Mouse (Mus musculus) forebrain, postnatal 0 days (tissue): Measurements from ENCODE around the gene Gm7544. TPM values are rescaled to one million over a fixed set of nuclear protein-coding genes. Genes with fewer than 3 reads are reported as not detected.
A peak's percentile ranks its signal among the peaks of the same experiment; 100 is the strongest.
"Not testable (repeated sequence)": the region's sequence is repeated elsewhere in the genome, so short reads cannot be mapped to it uniquely, and the experiment has no call there.

Experiments
- ATAC-seq: fragments of 200-750 bp; cut with Nextera tagmentation; 2 replicates; pipeline ENCODE4 v1.8.0; 2017; ENCODE audit warnings: mild to moderate bottlenecking, moderate library complexity
- DNase-seq: peaks from one replicate; pipeline ENCODE4 v3.0.0-alpha.2; 2015
- H3K27ac ChIP-seq: fragments of 300-500 bp; sonication (generic); 2 replicates; pipeline ENCODE4 v1.5.1; 2014; ENCODE audit warnings: low read depth, mild to moderate bottlenecking, antibody characterized with exemption, low read length, moderate library complexity, mixed read lengths
- H3K27me3 ChIP-seq: fragments of 300-500 bp; sonication (generic); 2 replicates; pipeline ENCODE4 v1.6.1; 2014; ENCODE audit warnings: mild to moderate bottlenecking, low read length, mixed read lengths; ENCODE audit not compliant: insufficient read depth
- H3K36me3 ChIP-seq: fragments of 300-500 bp; sonication (generic); 2 replicates; pipeline ENCODE4 v1.6.1; 2014; ENCODE audit warnings: mild to moderate bottlenecking, moderate library complexity; ENCODE audit not compliant: insufficient read depth
- H3K4me1 ChIP-seq: fragments of 300-500 bp; sonication (generic); 2 replicates; pipeline ENCODE4 v1.6.1; 2014; ENCODE audit warnings: antibody characterized with exemption; ENCODE audit not compliant: insufficient read depth
- H3K4me2 ChIP-seq: fragments of 300-500 bp; sonication (generic); 2 replicates; pipeline ENCODE4 v1.6.1; 2014; ENCODE audit warnings: low read depth, mild to moderate bottlenecking, moderate library complexity
- H3K4me3 ChIP-seq: fragments of 300-500 bp; sonication (generic); 2 replicates; pipeline ENCODE4 v1.5.1; 2014; ENCODE audit warnings: low read depth, low read length, mixed read lengths
- H3K9ac ChIP-seq: fragments of 300-500 bp; sonication (generic); 2 replicates; pipeline ENCODE4 v1.6.1; 2014; ENCODE audit warnings: mild to moderate bottlenecking
- H3K9me3 ChIP-seq: fragments of 300-500 bp; sonication (generic); 2 replicates; pipeline ENCODE4 v1.6.1; 2016; ENCODE audit warnings: low read length
- CTCF ChIP-seq: sonication (generic); IDR thresholded peaks from 2 replicates; pipeline ENCODE4 v1.5.1; 2016; ENCODE audit warnings: antibody characterized with exemption, control low read depth, low read depth
- WGBS: fragments of 180-500 bp; shearing (Covaris S2); extraction: QIAGEN DNeasy Blood & Tissue Kit; methylation state at CpG from one replicate; pipeline ENCODE4 v1.1.7; 2014; 5-methylcytosine and 5-hydroxymethylcytosine counted together
- polyA plus RNA-seq: library from polyadenylated mRNA; unstranded; fragments of >200 nt; fragmentation: Nextera tagmentation; extraction: Ambion mirVana; gene quantifications from 2 replicates; pipeline ENCODE4 v1.2.1, GENCODE M21; 2015
- total RNA-seq: library from RNA; depleted of rRNA; stranded (reverse); fragments of >200 nt; gene quantifications from 2 replicates; pipeline ENCODE4 v1.2.3, GENCODE M21; 2014; rRNA removed

Gm7544 gene
- not detected in 2 replicates for total RNA-seq
- not detected in 2 replicates for polyA plus RNA-seq

- H3K36me3 ChIP-seq, H3K27ac ChIP-seq, H3K4me2 ChIP-seq, H3K4me1 ChIP-seq, H3K9me3 ChIP-seq, H3K4me3 ChIP-seq, H3K9ac ChIP-seq, H3K27me3 ChIP-seq, ATAC-seq, DNase-seq: not testable (repeated sequence)
Observed at GRCm38 (mm10) chr1:82955913-82956312, at the start of gene Gm7544. TSS of gene Gm7544 (minus strand) at chr1:82956013.

DNA sequence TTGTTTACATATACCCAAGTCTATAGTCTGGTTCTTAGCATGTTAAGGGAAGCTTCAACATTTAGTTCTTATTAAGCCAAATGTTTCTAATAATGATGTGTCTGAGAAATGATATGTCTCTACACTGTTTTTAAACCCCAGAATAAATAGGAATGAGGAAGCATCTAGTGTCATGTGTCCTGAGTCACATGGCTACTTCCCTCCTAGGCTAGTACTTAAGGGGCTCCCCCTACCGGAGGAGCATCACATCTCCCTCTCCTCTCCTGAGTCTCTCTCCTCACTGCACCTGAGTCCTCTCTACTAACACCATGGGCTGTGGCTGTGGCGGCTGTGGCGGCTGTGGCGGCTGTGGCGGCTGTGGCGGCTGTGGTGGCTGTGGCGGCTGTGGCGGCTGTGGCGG, 44.5 kb upstream of the Gm7544 start, which contains the start of gene Gm47959:
TSS of gene Gm47959 (plus strand) at position 243 of the 400 bp plus-strand sequence.
- WGBS = 94% methylated on average over 6 of the region's 9 CpGs
- not testable (repeated sequence) for H3K9me3 ChIP-seq, H3K27me3 ChIP-seq, H3K27ac ChIP-seq, H3K4me2 ChIP-seq, H3K36me3 ChIP-seq, H3K4me3 ChIP-seq, DNase-seq, H3K4me1 ChIP-seq, ATAC-seq, H3K9ac ChIP-seq

GRCm38 (mm10) chr1:82993947-82994346, 38.1 kb upstream of the Gm7544 start:
- no peaks in the 10 kb centered on the region for H3K36me3 ChIP-seq
- no peaks in the 10 kb centered on the region for H3K9me3 ChIP-seq
- H3K4me2 ChIP-seq = no peak overlapping the region
- no peak overlapping the region for H3K27ac ChIP-seq
- WGBS = 74% methylated on average over 3 of the region's 3 CpGs
- no peaks in the 10 kb centered on the region for H3K4me1 ChIP-seq
- no peak overlapping the region for H3K9ac ChIP-seq
- no peak for TF ChIP-seq CTCF
- H3K4me3 ChIP-seq = no peak overlapping the region
- ATAC-seq (peak; percentile 61; the same call in 1 of the 2 replicates), DNase-seq (no peak)
- no peaks in the 10 kb centered on the region for H3K27me3 ChIP-seq

DNA sequence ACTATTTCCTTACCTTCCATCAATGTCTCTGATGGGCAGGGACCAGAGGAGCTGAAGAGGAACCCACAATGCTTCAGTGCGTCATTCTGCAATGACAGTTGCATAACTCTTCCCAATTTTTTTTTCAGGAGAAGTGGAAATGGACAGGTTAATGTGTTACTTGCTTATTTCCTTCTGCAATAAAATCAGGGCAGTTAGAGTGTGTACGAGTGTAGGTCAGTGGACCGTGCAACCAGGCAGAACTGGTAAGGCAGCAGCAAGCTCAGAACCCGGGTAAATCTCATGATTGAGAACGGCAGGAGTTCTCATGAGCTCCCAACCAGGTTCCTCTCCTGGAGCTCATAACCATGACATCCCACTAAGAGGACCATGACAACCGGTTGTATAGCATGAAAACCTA, 36.3 kb upstream of the Gm7544 start:
- Histone ChIP-seq H3K27ac (no peak overlapping the region), H3K27me3 (no peaks in the 10 kb centered on the region), H3K36me3 (no peaks in the 10 kb centered on the region), H3K9me3 (no peaks in the 10 kb centered on the region), H3K4me2 (no peak overlapping the region), H3K4me3 (no peak overlapping the region), H3K9ac (no peak overlapping the region), H3K4me1 (no peaks in the 10 kb centered on the region)
- no peak for TF ChIP-seq CTCF
- DNase-seq = no peak
- no peak for ATAC-seq
- 95% methylated on average over 6 of the region's 6 CpGs for WGBS

GRCm38 (mm10) chr1:82991596-82991995, 35.8 kb upstream of the Gm7544 start:
- Histone ChIP-seq H3K4me3 (no peak overlapping the region), H3K27ac (no peak overlapping the region), H3K27me3 (no peaks in the 10 kb centered on the region), H3K4me2 (no peak overlapping the region), H3K9ac (no peak overlapping the region), H3K36me3 (no peaks in the 10 kb centered on the region), H3K9me3 (no peaks in the 10 kb centered on the region), H3K4me1 (no peaks in the 10 kb centered on the region)
- TF ChIP-seq CTCF = no peak
- ATAC-seq (no peak), DNase-seq (no peak)
- 82% methylated on average over 3 of the region's 3 CpGs for WGBS

DNA sequence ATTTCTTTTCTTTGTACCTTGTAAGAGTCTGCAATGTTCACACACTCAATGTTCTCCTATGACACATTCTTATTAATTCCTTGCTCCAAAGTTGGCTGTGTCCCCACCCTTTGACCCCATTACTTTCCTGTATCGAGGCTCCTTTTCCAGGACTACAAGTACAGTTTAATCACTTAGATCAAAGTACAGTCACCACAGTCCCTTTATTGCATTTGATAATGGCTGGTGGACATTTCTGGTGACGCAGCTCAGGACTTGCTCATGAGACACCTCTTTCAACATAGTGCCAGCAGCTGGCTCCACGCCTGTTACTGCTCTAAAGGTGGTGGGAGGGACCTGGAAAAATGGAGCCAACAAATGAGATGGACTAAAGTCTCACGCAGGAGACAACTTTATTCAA, 35.2 kb upstream of the Gm7544 start:
- Histone ChIP-seq H3K4me2 (no peak overlapping the region), H3K36me3 (no peaks in the 10 kb centered on the region), H3K4me3 (no peak overlapping the region), H3K27me3 (no peaks in the 10 kb centered on the region), H3K27ac (no peak overlapping the region), H3K9me3 (no peaks in the 10 kb centered on the region), H3K4me1 (no peaks in the 10 kb centered on the region), H3K9ac (no peak overlapping the region)
- 72% methylated on average over 4 of the region's 4 CpGs for WGBS
- ATAC-seq (no peak), DNase-seq (no peak)
- TF ChIP-seq CTCF = no peak

DNA sequence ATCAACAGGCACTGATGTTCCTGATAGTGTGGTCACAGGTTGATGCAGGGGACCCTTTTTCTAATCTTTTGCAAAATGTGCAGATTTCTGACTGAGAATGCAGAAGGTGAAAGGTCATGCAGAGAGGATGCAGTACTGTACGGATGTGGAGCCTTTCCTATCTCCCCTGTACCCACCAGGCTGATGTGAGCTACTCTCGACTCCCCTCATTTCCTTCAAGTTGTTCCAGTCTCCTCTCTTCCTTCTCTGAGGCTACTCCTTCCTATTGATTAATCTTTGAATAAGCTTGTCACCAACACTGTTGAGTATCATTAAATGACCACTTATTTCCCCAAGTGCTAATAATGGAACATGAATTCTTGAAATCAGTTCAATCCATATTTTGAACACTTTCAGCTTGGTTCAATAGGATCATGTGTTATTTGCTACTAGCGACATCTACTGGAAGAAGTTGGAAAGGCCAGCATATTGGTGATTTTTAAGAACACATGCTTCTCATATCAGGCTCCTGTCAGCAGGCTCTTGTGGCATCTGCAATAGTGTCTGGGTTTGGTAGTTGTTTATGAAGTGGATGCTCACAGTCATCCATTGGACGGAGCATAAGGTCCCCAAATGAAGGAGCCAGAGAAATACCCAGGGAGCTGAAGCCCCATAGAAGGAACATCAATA, 31.9 kb upstream of the Gm7544 start:
- 34% methylated on average over 4 of the region's 4 CpGs for WGBS
- Histone ChIP-seq H3K36me3 (no peaks in the 10 kb centered on the region), H3K4me1 (no peaks in the 10 kb centered on the region), H3K9ac (no peak overlapping the region), H3K4me3 (no peak overlapping the region), H3K27me3 (no peaks in the 10 kb centered on the region), H3K4me2 (no peak overlapping the region), H3K27ac (no peak overlapping the region), H3K9me3 (peaks cover 5% of the 10 kb centered on the region; the same call in 1 of the 2 replicates)
- ATAC-seq (peak; percentile 80), DNase-seq (peak; percentile 88)
- TF ChIP-seq CTCF = peak; percentile 85
